Mouse (Mus musculus) fat pad, adult 2 months (tissue): ENCODE measurements around the gene Gpsm3.

ENCODE experiments used
- DNase-seq: peaks from one replicate; pipeline ENCODE4 v3.0.0-alpha.2; 2011; ENCODE audit warnings: low read depth, low spot score; ENCODE audit errors: extremely low read depth

Gene Gpsm3

DNA sequence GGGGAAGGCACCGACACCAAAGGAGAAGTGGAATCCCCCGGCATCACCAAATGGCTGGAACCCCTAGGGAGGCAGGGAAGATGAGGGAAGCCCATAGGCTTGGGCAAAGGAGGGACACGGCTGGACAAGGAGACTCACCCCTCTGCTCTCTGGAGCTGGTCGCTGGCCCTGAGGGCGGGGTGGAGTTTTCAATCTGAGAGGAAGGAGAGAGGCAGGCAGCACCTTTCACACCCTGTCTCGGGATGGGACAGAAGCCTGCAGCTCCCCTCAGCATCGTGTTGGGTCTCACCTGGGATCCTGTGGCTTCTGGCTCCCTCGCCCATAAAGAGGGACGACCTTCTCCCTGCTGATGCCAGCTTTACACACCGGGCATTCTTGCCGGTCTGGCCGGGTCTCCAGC is 12.2 kb downstream of the Gpsm3 start:
- no peak for DNase-seq

- peak; percentile 100 for DNase-seq
These were observed 13.9 kb downstream of the Gpsm3 start, which contains the start of gene Rnf5 for GRCm38 (mm10) chr17:34603375-34604060. Rnf5 (minus strand) TSS chr17:34603690.

- DNase-seq = peak; percentile 91
These were observed 14.5 kb downstream of the Gpsm3 start, which contains the start of gene Agpat1 for GRCm38 (mm10) chr17:34604061-34604508. Agpat1 (plus strand) TSS chr17:34604262.

DNA sequence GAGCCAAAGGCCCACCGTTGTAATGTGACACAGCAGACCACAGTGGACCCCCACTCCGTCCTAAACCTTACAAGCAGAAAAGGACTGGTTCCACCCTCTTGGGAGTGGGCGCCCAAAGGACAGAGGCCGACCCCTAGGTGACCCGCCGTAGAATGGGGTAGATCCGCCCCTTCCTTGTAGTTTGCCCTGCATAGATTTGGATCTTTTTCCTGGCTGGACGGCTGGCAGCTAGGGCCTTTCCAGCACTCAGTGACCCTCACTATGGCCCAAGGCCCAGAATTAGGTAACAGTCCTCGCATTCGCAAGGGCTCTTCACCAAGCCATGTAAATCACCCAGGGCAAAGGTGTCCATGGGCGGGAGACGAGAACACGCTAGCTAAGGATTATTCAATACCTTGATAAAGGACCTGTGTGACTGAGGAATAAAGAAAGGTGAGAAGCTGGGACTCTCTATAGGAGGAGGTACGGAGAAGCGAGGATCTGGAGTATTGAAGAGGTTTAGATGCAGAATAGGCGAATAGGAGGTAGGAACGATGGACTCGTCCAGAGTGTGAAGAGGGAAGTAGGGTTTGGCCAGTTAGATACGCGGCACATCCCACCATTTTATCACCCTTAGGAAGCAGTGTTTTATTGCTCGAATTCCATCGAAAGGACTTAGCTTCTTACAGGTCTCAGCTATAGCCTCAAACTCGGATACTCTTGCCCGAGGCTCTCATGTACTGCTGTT is 15.1 kb downstream of the Gpsm3 start:
- DNase-seq = no peak

- DNase-seq = no peak
These were observed 16.0 kb downstream of the Gpsm3 start for GRCm38 (mm10) chr17:34605609-34606008.

DNA sequence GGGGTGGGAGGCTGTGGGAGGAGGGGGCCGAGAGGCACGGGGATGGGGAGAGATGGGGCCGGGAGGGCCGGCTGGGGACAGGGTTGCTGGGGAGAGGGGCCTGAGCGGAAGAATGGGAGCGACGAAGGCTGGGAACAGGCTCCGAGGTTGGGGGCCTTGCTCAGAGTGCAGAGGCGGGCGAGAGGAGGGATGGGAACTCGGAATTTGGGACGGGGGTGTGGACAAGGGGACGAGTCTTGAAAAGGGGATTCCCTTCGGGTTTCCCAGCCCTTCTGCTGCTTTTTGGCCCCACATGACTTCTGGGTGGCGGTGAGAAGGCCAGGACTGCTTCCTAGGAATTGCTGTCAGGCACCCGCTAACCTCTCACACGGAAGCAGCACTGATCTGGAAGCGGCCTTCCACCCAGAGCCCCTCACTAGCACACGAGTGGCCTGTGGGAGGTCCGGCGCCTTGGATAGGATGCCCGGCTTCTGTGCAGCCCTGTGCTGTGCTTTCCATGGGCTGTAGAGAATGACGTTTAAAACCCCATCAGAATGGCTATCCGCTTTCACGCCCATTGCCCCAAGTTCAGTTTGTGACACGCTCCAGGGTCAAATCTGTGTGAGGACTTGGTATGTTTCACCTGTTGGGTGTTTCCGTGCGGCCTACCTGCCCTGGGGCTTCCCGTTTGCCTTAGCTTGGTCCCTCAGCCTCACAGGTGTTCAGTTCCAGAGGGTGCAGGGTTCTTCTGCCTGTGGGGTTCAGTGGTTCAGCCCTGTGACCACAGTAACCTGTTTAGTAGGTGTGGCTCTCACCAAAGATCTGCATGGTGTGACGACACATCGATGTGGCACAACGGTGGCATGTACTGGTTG is 16.8 kb downstream of the Gpsm3 start:
- no peak for DNase-seq

GRCm38 (mm10) chr17:34607997-34608396 is 18.4 kb downstream of the Gpsm3 start:
- no peak for DNase-seq

DNA sequence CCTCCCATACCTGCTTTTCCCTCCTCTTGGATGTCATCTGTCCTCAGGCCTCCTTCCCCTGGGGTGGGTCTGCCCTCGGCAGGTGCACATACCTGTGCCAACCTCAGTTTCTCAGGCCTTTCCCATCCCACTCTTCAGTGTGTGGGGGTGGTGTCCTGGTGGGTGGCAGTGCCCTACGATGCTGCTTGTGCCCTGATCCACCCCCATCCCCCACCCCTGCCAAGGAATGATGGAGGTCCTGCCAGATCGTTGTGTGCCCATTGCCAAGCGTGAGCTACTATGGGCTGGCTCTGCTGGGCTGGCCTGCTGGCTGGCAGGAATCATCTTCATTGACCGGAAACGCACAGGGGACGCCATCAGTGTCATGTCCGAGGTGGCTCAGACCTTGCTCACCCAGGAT is 21.4 kb downstream of the Gpsm3 start:
- no peak for DNase-seq

GRCm38 (mm10) chr17:34613054-34613645 is 23.5 kb downstream of the Gpsm3 start:
- no peak for DNase-seq

- DNase-seq = no peak
These were observed 24.2 kb downstream of the Gpsm3 start for GRCm38 (mm10) chr17:34613830-34614229.

DNA sequence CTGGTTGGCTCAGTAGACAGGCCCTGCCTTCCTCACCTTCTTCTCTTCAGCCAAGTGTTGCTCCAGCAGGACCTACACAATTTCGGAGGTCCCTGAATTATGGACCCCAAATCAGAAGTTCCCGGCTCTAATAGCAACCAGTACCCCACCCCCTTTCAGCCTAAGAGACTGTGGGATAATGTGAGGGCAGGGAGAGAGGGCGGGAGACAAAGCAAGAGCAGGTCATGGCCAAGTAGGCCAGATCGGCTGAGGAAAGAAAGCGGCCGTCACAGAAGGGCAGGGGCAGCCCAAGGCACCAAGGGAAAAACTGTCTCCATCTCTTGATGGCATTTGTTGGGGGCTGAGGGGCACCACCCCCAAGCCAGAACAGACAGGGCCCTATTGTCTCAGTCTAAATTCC is 26.3 kb downstream of the Gpsm3 start, which contains the start of gene Egfl8:
Gene Egfl8, minus strand, starts transcription at position 101 of the 400 bp plus-strand sequence.
- DNase-seq = no peak

DNA sequence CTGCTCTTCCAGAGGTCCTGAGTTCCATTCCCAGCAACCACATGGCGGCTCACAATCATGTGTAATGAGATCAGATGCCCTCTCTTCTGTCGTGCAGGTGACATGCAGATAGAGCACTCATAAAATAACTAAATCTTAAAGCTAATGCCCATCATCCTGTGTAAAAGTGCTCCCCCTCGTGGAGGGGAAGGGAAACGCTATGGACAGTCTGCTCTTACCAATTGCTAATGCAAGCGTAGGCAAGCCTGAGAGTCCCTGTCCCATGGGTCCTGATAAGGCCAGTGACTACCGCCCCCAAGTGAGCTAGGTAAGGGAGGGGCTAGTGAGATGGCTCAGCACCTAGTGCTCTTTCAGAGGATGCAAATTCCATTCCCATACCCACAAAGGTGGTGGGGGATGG is 29.4 kb downstream of the Gpsm3 start:
- DNase-seq = no peak

GRCm38 (mm10) chr17:34621006-34621405 is 31.4 kb downstream of the Gpsm3 start:
- DNase-seq = no peak

GRCm38 (mm10) chr17:34623161-34623560 is 33.6 kb downstream of the Gpsm3 start:
- DNase-seq = no peak

DNA sequence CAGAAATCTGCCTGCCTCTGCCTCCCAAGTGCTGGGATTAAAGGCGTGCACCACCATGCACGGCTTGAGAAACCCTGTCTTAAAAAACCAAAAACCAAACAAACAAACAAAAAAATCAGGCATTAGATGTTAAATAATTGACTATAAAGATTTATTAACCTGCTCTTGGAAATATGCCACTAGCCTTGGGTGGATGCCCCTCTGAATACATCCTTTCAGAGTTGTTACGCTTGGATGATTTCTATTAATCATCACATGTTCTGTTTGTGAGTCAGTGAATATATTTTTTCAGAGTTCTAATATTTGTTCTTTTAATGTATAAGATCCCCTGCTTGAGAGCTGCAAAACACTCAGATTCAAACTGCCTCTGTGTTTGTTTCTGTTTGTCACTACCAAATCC is 35.4 kb downstream of the Gpsm3 start:
- DNase-seq = no peak

- DNase-seq = no peak
These were observed 36.6 kb downstream of the Gpsm3 start for GRCm38 (mm10) chr17:34626062-34626772.

DNA sequence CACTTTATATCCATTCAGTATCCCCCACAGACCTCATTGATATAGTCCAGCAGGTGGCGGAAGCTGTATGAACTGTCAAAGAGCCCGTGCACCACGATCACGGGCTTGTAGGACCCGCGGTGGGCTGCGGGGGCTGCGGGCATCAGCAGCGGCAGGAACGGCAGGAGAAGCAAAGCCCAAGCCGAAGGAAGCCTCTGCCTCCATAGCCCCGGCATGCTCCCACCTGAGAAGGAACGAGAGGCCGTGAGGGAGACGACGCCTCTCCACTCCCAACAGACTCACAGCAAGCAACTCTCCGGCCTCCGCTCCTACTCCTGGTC is 37.1 kb downstream of the Gpsm3 start:
- no peak for DNase-seq

GRCm38 (mm10) chr17:34627093-34627942 is 37.7 kb downstream of the Gpsm3 start:
- no peak for DNase-seq

DNA sequence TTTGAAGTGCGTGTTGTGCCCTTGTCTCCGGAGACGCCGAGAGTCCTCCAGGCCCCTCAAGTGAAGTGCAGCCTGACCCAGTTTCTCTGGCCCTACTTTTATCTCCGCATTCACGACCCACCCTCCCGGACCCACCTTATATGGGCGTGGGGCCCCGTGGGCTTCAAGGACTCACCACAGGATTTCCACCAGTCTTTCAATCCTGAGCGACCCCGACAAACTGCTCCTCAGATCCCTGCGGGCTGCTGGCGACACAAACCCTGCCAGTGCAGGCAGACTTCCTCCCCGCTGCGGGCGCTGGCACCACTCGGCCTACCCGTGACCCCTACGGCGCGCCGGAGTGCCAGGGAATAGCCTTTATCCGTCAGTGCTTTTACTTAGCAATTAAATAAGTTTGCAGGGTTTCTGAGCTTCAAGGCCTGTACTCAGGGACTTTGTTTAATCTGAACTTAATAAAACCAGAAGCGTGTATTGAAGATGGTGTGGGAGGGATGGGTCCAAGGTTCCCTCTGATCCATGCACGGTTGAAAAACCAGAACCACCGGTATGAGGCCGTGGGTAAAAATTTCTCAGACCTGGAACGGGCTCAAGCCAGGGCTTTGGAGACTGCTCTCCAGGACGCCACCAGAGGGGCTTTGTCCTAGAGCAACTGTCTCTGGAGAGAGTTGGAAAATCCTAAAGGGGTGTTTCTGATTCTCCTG is 38.5 kb downstream of the Gpsm3 start, which contains the start of gene Ppt2:
Gene Ppt2, minus strand, starts transcription at position 568 of the 701 bp plus-strand sequence.
- DNase-seq = no peak
